Mouse (Mus musculus) urinary bladder, postnatal 4 days (tissue): Measurements from ENCODE around the gene Gm20388.
A peak's percentile ranks its signal among the peaks of the same experiment; 100 is the strongest.
"Not testable (repeated sequence)": the region's sequence is repeated elsewhere in the genome, so short reads cannot be mapped to it uniquely, and the experiment has no call there.

ENCODE experiments used
- DNase-seq, 2 experiments: peaks; one replicate each; pipeline ENCODE4 v3.0.0; 2021 to 2022; ENCODE audit warnings: low spot score in 2 of 2

The Gm20388 gene

DNA sequence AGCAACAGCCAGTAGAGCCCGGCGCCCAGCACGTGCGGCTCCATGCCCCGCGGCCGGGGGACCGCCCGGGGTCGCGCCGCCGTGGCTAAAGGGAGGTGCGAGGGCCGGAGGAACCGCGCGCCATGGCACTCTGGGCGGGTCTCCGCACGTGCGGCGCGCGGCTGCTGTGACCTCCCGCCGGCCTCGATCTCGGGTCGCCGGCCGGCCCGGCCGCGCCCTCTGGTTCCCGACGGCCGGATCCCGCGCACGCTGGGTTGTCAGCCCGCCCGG is 2640.3 kb downstream of the Gm20388 start:
- DNase-seq: no peak

DNA sequence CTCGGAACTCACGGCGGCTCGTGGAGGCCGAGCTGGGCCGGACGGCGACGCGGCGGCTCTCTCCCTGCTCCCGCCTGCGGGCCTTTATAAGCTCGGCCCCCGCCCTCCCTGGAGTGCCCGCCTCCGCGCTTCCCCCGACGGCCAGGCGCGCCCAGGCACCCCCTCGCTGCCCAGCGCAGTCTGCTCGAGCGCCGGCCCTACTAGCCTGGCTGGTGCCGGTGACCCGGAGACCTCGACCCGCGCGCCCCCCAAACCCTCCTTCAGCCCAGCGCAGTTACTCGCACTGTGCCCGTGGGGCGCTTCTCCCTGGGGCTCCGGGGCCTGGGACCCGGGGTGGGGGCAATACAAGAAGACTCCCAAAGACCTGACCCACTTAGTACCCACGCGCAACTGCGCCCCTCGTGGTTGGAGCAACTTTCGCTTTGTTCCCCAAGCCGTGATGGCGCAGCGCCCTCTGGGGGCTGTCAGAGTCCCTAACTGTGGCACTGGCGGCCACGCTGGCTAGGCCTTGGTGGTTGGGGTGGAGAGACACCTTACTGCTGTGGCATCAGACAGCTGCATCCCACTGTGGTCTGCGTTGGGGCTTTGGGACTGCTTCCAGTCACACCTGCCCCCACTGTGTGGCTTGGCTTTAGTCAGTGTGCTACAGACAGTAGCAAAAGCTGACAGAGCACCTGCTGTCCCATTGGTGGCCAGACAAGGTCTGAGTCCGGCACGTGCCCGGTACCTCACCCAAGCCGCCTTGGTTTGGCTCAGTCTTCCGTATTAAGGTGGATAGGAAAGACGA is 2640.8 kb downstream of the Gm20388 start, which contains the start of gene Piezo1:
Gene Piezo1 (minus strand): TSS at position 65 of the 787 bp plus-strand sequence.
- peak; percentile 87 to 93 for DNase-seq

DNA sequence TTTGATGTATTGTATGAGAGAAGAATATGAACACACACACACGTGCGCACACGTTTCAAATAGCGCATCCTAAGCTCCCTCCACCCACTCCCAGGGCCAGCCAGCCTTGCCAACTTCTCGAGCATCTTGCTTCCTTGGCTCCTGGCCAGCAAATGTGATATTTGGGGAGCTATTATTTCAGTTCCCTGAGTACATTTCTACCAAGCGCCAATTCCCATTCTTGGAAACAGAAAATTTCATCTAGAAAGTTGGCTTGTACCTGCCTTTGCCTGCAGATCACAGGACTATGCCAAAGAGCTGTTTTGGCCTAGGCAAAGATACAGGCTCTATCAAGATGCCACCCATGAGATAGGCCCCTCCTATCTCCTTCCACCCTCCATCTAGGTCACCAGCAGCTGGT is 2644.1 kb downstream of the Gm20388 start:
- DNase-seq: no peak

DNA sequence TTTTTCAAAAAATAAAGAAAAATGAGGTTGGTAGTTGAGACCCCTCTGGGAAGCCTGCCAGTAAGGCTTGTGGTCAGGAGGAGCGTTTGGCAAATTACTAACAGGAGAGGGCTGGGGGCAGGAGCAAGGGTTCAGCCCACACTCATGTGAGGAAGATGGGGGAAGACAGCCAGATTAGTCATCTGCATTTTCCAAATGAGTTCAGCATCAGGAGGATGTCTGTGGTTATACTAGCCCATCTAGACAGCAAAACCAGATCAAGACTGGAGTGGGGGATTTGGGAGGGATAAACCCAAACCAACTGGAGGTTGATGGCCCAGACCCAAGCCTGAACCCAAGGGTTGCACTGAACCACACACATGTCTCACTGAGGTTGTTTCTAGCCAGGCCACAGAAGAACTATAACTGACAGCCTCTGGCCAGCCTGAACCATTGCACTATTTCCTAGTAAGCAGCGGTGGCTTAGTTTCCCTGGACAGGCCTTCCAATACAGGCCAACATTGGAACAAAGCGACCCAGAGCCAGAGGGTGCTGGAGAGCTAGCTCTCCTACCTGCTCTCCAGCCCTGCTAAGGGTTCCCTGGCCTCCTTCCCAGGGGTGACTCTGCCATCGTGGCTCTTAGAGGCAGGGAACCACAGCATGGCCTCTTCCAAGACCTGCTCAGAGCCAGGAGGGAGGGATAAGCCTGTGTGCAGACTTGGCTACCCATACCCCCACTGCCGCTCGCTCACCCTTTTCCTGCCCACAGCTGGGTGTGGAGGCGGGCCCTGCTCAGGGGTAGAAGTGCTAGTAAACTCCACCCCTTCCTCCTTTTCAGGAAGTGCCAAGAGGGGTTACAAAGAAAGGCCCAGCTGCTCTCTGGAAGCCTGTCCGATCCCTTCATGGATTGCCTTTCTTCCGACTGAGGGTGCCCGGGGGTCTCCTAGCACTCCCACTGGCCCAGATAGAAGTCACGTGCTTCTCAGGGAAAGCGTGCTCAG is 2645.7 kb downstream of the Gm20388 start:
- DNase-seq: no peak

DNA sequence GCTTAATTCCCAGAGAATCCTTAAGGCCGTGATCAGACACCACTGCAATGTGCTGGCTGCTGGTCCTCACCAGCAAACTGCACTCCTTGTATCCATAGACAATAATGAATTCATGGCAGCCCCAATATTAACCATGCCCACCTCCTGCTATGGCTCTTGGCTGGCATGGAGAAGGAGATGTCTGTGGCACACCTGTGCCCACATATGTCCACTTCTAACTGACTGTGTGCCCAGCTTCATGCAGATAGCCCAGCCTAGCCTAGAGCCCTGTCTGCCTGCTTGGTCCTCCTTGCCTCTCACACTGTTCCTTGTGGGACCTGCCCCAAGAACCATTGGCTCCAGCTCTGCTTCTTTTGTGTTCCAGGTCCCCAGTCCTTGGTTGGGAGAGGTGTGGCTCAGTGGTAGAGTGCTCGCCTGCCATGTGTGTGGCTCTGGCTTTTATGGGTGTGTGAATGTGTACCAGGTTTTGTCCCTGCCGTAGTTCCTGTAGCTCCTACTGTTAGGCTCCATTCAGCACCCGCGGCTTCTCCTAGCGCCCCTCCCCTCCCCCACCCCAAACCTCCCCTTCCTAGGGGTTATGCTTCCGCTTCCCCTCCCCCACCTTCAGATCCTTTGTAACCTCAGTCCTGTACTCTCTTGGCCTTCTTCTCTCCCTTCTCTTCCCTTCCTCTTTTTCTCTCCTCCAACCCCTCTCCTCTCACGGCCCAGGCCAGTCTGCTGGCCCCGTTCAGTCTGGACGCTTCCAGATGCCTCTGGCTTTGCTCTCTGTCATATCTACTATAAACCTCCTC is 2646.8 kb downstream of the Gm20388 start:
- no peak for DNase-seq

DNA sequence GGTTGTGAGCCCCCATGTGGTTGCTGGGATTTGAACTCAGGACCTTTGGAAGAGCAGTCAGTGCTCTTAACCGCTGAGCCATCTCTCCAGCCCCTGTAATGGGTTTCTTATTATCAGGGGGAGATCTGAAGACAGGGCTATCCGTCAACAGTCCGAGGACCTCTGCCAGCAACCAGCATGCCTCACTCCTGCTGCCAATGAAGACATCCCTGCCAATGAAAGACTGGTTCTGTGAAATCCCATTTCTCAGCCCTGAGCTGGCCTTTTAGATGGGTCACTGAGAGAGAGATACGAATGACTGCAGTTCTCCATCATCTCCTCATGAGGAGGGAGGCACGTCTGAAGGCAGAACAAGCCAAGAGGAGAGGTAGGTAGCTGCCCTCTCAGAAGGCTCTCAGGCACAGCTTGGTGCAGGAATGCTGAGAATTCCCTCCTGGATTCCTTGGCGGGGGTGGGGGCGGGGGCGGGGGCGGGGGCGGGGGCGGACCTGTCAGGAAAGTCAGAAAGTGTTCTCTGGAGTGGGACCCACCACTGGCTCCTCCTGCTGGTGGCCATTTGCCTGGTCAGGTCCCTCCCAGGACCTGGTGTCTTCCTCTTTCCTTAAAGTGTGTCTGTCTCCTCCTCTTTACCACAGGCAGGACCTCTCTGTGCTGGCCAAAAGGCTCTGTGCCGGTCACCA is 2648.2 kb downstream of the Gm20388 start:
- no peak for DNase-seq

DNA sequence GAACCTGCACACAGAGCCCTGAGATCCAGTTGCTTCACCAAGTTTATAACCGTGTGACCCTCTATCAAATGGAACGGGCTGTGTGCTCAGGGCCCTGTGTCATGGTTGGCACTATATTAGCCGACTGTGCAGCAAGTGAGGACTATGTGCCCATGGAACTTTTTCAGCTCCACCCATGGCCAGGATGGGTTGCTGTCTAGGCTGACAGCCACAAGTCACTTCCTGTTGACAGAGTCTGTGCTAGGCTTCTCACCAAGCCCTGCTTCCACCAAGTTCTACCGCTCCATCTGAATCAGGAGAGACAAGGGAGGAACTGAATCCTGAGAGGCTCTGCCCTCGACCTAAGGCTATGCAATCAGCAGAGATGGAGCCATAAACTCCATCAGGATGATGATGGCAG is 2650.6 kb downstream of the Gm20388 start:
- DNase-seq: no peak

DNA sequence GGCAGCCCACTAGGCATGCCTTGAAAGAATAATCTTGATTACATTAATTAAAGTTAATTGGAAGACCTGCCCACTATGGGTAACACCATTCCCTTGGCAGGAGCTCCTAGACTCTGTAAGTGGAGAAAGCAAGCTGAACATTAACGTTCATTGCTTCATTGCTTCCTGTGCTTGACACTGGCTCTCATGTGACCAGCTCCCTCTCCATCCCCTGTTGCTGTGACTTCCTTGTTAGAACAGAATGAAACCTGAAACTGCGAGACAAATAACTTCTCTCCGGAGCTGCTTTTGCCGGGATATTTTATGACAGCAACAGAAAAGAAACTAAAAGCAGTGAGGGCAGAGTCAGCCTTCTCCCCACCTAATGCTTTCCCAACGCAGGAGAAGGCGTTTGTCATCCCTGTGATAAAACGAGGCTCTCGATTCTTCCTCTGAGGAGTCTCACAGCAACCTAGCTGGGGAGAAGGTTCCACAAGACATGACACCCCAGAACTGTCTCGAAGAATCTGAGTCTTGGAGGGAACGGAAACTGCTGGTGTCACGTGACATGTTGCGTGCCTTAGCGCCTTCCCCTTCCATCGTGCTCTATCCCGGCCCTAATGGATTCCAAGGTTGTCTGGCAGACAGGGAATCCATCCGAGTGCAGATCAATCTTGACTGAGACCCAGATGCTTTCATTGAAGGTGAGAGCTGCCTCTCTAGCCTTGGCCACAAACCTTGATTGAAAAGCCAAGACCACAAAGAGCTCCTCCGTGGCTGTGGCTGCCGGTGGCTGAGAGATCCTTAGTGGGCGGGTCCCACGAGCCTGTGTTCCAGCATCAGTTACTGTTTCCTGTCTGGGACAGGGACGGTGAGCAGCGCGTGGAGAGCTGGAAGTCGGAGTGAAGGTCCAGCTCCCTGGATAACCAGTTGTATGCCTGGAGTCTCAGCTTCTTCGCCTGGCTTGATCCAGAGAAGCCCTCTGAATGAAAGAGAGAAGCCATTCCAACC is 2654.0 kb downstream of the Gm20388 start:
- DNase-seq: no peak

DNA sequence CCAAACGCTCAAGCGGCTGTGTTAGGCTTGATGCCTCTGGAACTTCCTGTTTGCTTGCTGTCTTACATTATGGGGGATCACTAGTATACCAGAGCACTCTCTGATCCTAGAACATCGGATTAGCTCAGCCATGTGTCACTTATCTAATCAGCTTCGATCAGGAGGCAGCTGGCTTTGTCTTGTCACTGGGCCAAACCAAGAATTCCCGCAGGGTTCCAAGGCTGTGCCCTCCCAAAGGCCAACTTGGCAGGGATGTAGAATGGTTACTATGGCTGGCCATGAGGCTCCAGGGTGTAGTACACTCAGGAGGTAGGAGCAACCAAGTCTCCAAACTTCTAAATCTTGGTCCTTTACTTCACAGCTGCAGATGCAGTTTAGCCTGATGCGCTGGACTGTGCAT is 2656.1 kb downstream of the Gm20388 start:
- no peak for DNase-seq

DNA sequence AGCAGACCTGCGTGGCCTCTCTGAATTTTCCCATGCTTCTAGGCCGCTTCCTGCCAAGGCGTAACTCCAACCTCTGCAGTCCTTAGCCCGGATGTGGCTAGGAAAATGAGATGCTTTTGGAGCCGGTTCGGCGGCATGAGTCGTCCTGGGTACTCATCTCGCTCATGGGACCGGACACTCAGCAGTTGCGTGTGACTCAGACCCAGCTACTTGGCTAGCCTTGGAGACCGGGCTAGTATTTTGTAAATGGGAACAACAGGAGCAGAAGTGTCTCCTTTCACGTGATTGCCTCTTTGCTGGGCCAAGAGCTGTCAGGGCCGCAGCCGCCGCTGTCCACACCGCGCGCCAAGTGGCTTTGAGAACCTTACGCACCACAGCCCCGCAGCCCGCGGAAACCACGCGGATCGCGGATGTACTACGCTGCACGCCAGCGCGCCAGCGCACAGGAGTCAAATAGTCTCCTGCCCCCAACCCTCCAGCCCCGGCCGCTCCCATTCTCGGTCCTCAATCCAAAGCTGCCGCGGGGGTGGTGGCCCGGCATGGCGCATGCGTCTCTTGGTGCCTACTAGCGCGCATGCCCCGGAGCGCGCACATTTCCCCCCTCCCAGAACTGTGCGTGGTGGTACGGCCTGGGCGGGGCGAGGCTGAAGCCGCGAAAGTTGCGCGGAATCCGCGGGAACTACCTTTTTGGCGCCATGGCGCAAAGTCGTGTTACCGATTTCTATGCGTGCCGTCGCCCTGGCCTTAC is 2656.9 kb downstream of the Gm20388 start, which contains the start of gene Cdt1:
Gene Cdt1 (plus strand): TSS at position 655 of the 748 bp plus-strand sequence.
- peak; percentile 95 to 96 for DNase-seq

DNA sequence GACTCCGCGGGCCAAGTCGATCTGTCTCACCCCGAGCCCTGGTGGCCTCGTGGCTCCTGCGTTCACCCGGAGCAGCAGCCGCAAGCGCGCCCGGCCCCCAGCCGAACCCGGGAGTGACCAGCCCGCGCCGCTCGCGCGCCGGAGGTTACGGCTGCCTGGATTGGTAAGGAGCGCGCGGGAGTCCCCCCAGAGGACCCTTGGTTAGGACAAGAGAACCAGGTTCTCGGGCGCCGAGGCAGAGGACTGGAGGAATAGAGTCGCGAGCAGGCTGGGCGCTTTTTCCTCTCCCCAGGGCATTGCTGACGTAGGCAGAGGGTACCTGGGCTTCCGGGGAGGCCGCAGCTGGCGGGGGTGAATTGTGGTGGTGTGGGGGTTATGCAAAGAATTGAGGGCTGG is 2657.5 kb downstream of the Gm20388 start:
- no peak for DNase-seq

DNA sequence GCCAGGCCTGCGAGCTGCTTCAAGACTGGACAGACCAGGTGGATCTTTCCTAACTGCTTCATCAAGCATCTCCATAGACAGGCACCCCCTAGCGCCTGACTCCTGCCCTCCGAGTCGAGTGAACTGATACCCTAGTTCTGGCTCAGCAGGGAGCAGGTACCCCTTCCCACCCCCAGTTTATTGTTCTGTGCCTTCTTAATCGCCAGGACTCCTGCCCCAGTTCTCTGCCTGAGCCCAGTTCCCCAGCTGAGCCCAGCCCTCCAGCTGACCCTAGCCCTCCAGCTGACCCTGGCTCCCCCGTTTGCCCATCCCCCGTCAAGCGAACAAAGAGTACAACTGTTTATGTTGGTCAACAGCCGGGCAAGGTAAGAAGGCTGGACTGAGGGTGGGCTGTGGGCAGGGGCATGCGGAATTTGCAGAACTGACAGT is 2658.3 kb downstream of the Gm20388 start:
- DNase-seq: no peak

DNA sequence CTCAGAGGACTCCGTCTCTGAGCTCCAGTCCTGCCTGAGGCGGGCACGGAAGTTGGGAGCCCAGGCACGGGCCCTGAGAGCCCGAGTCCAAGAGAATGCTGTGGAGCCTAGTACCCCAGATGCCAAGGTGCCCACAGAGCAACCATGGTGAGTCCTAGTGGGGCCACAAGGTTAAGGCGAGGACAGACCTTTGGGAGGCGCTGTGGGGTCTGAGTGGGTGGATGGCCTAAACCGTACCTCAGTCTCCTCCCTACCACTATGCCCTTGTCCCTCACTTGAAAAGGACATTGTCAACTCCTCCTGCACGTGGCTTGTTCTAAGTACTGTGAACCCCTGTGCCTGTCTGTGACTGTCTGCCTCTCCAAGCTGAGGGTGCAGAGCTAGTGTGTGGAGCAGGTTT is 2658.7 kb downstream of the Gm20388 start:
- no peak for DNase-seq

DNA sequence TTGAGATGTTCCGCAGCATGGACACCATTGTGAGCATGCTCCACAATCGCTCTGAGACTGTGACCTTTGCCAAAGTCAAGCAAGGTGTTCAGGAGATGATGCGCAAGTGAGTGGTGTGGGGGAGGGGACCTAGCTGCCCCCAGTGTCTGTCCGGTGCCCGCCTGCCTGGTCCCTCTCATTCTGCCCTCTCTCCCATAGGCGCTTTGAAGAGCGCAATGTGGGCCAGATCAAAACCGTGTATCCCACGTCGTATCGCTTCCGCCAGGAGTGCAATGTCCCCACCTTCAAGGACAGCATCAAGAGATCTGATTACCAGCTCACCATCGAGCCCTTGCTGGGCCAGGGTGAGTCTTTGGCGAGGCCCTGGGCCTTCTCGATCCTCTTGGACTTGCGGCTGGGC is 2659.4 kb downstream of the Gm20388 start:
- DNase-seq: no peak

DNA sequence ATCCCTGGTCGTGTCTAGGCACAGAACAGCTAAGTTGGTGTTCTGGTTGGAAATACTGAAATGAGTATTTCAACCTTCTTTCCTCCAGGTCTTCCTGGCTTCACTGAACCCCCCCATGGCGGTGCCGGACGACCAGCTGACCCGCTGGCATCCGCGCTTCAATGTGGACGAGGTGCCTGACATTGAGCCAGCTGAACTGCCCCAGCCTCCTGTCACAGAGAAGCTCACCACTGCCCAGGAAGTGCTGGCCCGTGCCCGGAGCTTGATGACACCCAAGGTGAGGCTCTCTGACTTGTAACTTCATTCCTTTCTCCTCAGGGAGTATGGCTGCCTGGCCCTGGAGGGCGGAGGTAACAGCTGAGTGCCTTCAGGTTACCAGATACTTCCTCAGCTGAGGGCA is 2660.5 kb downstream of the Gm20388 start:
- no peak for DNase-seq

DNA sequence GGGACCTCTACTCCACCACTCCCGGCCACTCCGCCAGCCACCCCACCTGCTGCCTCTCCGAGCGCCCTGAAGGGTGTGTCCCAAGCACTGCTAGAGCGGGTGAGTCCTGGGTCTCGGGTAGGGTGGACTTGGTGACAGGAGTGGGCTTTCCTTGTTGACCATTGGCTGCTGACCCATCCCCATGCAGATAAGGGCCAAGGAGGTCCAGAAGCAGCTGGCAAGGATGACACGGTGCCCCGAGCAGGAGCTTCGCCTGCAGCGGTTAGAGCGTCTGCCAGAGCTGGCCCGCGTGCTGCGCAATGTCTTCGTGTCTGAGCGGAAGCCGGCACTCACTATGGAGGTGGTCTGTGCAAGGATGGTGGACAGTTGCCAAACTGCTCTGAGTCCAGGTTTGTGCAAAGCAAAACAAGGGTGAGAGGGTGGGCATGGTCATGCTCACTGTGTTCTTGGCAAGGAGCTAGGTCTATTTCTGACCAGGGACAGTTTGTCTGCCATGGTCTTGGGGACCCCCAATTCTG is 2661.2 kb downstream of the Gm20388 start:
- no peak for DNase-seq

DNA sequence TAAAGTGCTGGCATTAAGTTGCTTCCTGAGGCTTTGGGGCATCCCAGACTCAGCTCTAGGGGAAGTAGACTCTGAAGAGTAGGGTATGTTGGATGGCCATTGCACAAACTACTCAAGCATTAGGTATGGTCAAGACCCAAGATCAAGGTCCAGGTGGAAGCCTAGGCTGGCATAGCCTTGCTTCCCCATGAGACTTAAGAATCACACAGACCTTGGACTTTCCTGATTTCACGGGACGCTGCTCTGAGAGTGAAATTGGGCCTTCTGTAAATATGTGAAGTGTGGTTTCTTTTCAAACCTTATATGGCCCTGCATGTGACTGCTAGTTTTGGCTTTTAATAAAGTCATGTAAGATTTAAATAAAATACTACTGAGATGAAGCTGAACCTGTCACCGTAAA is 2662.1 kb downstream of the Gm20388 start:
- no peak for DNase-seq

DNA sequence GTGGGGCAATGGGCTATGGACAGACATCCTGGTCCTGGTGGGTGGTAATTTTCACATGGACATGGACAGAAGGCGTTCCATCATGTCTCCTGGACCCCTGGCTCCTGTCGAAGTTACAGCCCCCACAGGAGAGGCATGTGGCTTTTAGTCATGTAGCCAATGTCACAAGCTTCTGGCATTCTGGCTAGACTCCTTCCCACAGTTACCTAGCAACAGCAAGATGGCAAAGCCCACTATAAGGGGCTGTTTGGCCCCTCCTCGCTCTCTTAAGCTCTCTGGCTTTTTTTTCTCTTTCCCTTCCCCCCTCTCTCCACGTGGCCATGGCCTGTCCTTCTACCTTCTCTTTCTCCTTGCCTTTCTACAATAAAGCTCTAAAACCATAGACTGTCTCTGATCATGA is 2662.5 kb downstream of the Gm20388 start:
- DNase-seq: not testable (repeated sequence)

DNA sequence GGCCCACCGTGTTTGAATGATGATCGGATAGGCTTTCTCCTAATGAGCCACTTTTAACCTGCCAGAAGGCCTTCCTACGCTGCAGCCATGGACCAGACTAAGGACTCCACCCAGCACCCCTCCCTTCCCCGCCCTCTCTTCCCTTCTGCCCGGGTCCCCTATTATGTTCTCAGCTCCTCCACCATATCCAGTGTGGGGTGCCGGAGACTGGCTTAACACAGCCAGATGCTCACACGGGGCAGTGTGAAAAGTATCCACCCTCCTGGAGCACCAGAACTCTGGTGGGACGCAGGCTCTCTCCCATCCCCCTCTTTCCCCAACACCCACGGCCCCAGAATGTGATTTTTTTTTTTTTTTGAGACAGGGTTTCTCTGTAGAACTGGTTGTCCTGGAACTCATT is 2662.9 kb downstream of the Gm20388 start:
- no peak for DNase-seq
